Mouse (Mus musculus): ENCODE measurements around the gene Nptxr.

GRCm38 (mm10) chr15:79757118-79757517 lies 47.4 kb downstream of the Nptxr start:
- no peak for TF ChIP-seq CTCF (IDR thresholded peaks at IDR 0.05; ENCODE audit: borderline replicate concordance, insufficient read depth, low read depth, low read length)
- TF ChIP-seq POLR2A (IDR thresholded peaks at IDR 0.05; ENCODE audit: borderline replicate concordance, insufficient read depth, low read length), result no peak

Measured in cerebellum, adult 2 months (tissue).